In the genomic region with DNA sequence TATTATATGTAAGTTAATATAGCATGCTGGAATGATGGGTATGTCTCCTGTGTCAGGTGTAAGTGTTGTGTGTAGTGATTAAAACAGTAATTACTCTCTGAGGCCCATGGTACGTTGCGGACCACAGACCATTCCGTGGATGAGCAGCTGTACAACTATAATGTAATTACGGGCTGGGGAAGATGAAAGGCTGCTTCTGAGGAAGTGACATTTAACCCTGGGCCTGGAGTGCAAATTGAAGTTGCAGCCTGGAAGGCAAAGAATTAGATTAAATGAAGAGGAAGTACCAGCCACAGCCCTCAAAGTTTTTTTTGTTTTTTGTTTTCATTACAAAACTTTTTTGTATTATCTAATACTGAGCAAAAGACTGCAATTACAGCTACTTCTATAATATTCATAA, we compare ENCODE assay signal across 8 mouse cellular contexts. TPM values are rescaled to one million over a fixed set of nuclear protein-coding genes. Genes with fewer than 3 reads are reported as not detected.
DNase-seq lines count a peak whose midpoint lies in the region; ATAC-seq lines count a peak whose summit lies in the region.

No protein-coding gene starts in this region.

- peaks cover 11% of the 10 kb centered on the region for H3K4me1 ChIP-seq in heart, embryonic 16.5 days (ENCODE audit: control insufficient read depth, insufficient read depth, low read length)
- peaks cover 7% of the 10 kb centered on the region for H3K4me1 ChIP-seq in hindbrain, embryonic 12.5 days
- peaks cover 3% of the 10 kb centered on the region; the same call in 1 of the 2 replicates for H3K4me1 ChIP-seq in midbrain, embryonic 11.5 days (ENCODE audit: control insufficient read depth, insufficient read depth, low read length)

- no peak for DNase-seq in heart, postnatal 4 days
- peak; percentile 34 for DNase-seq in MN1 (ENCODE audit: low spot score)
- DNase-seq in midbrain, embryonic 11.5 days (ENCODE audit: low spot score, missing footprints), result no peak
- DNase-seq in yolk sac, embryonic 10.5 days (ENCODE audit: low spot score), result no peak
- DNase-seq in thymus, postnatal 14 days, result no peak
- no peak for DNase-seq in gastrocnemius, adult 18-20 months (ENCODE audit: low spot score)

- H3K27ac ChIP-seq in heart, embryonic 16.5 days (ENCODE audit: low read length), result no peak overlapping the region
- no peak overlapping the region for H3K27ac ChIP-seq in hindbrain, embryonic 12.5 days
- H3K27ac ChIP-seq in midbrain, embryonic 11.5 days (ENCODE audit: low read depth, low read length), result no peak overlapping the region

- no peaks in the 10 kb centered on the region for H3K9me3 ChIP-seq in heart, embryonic 16.5 days (replicated peaks; ENCODE audit: control insufficient read depth, low read length)
- H3K9me3 ChIP-seq in hindbrain, embryonic 12.5 days (replicated peaks), result no peaks in the 10 kb centered on the region
- H3K9me3 ChIP-seq in midbrain, embryonic 11.5 days (ENCODE audit: control insufficient read depth, low read length), result no peaks in the 10 kb centered on the region

- no peaks in the 10 kb centered on the region for H3K27me3 ChIP-seq in heart, embryonic 16.5 days (ENCODE audit: control insufficient read depth, insufficient read depth, low read length)
- H3K27me3 ChIP-seq in hindbrain, embryonic 12.5 days, result no peaks in the 10 kb centered on the region
- no peaks in the 10 kb centered on the region for H3K27me3 ChIP-seq in midbrain, embryonic 11.5 days (ENCODE audit: control insufficient read depth, insufficient read depth, low read length)

- 40% methylated on average over 4 of the region's 4 CpGs for WGBS in heart, embryonic 16.5 days
- WGBS in hindbrain, embryonic 12.5 days, result 34% methylated on average over 4 of the region's 4 CpGs
- WGBS in midbrain, embryonic 11.5 days, result 59% methylated on average over 4 of the region's 4 CpGs

- peak overlapping the region; percentile 92 for H3K4me3 ChIP-seq in heart, embryonic 16.5 days (ENCODE audit: low read length)
- peak overlapping the region; percentile 76 for H3K4me3 ChIP-seq in hindbrain, embryonic 12.5 days
- H3K4me3 ChIP-seq in midbrain, embryonic 11.5 days (ENCODE audit: low read depth, low read length), result peak overlapping the region; percentile 50

- peak overlapping the region; percentile 98 for H3K4me2 ChIP-seq in heart, embryonic 16.5 days (ENCODE audit: low read depth, low read length)
- H3K4me2 ChIP-seq in hindbrain, embryonic 12.5 days (replicated peaks), result peak overlapping the region; percentile 69
- H3K4me2 ChIP-seq in midbrain, embryonic 11.5 days, result peak overlapping the region; percentile 69

- H3K9ac ChIP-seq in heart, embryonic 16.5 days (ENCODE audit: low read length), result peak overlapping the region; percentile 91
- H3K9ac ChIP-seq in hindbrain, embryonic 12.5 days, result no peak overlapping the region
- H3K9ac ChIP-seq in midbrain, embryonic 11.5 days (ENCODE audit: low read length), result no peak overlapping the region

- H3K36me3 ChIP-seq in heart, embryonic 16.5 days (ENCODE audit: control insufficient read depth, insufficient read depth), result peaks cover 25% of the 10 kb centered on the region
- H3K36me3 ChIP-seq in hindbrain, embryonic 12.5 days, result peaks cover 19% of the 10 kb centered on the region
- H3K36me3 ChIP-seq in midbrain, embryonic 11.5 days (ENCODE audit: control insufficient read depth, insufficient read depth, low read length), result peaks cover 3% of the 10 kb centered on the region; the same call in 1 of the 2 replicates

- ATAC-seq in heart, embryonic 16.5 days (replicated peaks; ENCODE audit: extremely low read depth, insufficient read depth, low FRiP score), result no peak
- ATAC-seq in hindbrain, embryonic 12.5 days (ENCODE audit: low FRiP score), result no peak
- ATAC-seq in midbrain, embryonic 11.5 days (ENCODE audit: low FRiP score), result no peak

RNA-seq across cellular contexts. Expression of a gene that starts 1.3 kb away (rescaled TPM):
- polyA plus RNA-seq in heart, embryonic 16.5 days (2015; fragmentation: Nextera tagmentation; extraction: Ambion mirVana), result 75.6 and 75.9 TPM in 2 replicates
- 10 to 100 TPM; 69.2 to 70.1 TPM for total RNA-seq in heart, postnatal 4 days (2021)
- polyA plus RNA-seq in hindbrain, embryonic 12.5 days (2016; fragmentation: Nextera tagmentation; extraction: Ambion mirVana), result 54.2 and 58.4 TPM in 2 replicates
- 69.6 and 79.0 TPM in 2 replicates for polyA plus RNA-seq in midbrain, embryonic 11.5 days (2014; fragmentation: Nextera tagmentation; extraction: Ambion mirVana)
- total RNA-seq in gastrocnemius, adult 18-20 months (2021), result 10 to 100 TPM; 39.2 to 41.0 TPM

RNA-seq across cellular contexts. Expression of a gene that starts 48.2 kb away (rescaled TPM):
- 3.7 and 4.6 TPM in 2 replicates for polyA plus RNA-seq in heart, embryonic 16.5 days (2015; fragmentation: Nextera tagmentation; extraction: Ambion mirVana)
- 1 to 10 TPM; 1.6 to 2.0 TPM for total RNA-seq in heart, postnatal 4 days (2021)
- polyA plus RNA-seq in hindbrain, embryonic 12.5 days (2016; fragmentation: Nextera tagmentation; extraction: Ambion mirVana), result 12.9 and 13.1 TPM in 2 replicates
- 5.8 and 6.4 TPM in 2 replicates for polyA plus RNA-seq in midbrain, embryonic 11.5 days (2014; fragmentation: Nextera tagmentation; extraction: Ambion mirVana)
- under 1 TPM; 0.09 to 0.31 TPM for total RNA-seq in gastrocnemius, adult 18-20 months (2021)
